Mouse (Mus musculus) layer of hippocampus, adult 2 months (tissue): ENCODE measurements around the gene Timm9. TPM values are rescaled to one million over a fixed set of nuclear protein-coding genes. Genes with fewer than 3 reads are reported as not detected.

Experiments
- DNase-seq, 2 experiments: peaks; one replicate each; pipeline ENCODE4 v3.0.0; 2022; ENCODE audit warnings: low spot score in 2 of 2
- H3K27ac ChIP-seq: fragments of 200-600 bp; 2 replicates; pipeline ENCODE4 v1.8.1; 2022
- H3K4me3 ChIP-seq: fragments of 200-600 bp; 2 replicates; pipeline ENCODE4 v1.8.1; 2022; ENCODE audit warnings: mild to moderate bottlenecking
- CTCF ChIP-seq: fragments of 200-600 bp; conservative IDR thresholded peaks from 2 replicates; pipeline ENCODE4 v1.8.1; 2022; ENCODE audit warnings: antibody characterized with exemption, mild to moderate bottlenecking, moderate library complexity
- long read RNA-seq, 2 experiments: library from polyadenylated mRNA; stranded (forward); transcript quantifications; one replicate each; pipeline ENCODE4 v2.0.0; 2021; ENCODE audit warnings: borderline mapping rate in 2 of 2
- total RNA-seq, 2 experiments: library from RNA; stranded (reverse); gene quantifications; 2 replicates each; pipeline ENCODE4 v1.2.3; 2021

Timm9 gene
- total RNA-seq = 10 to 100 TPM; 61.7 to 69.7 TPM
- long read RNA-seq, experiment 1, transcript Timm9-207 (5 exons, 718 nt) = major isoform, 15 of 28 reads
- long read RNA-seq, experiment 1, partial matches to known transcripts = 3 of 28 reads
- long read RNA-seq, experiment 1, other reads (novel, unspliced or antisense) = 4 of 28 reads
- long read RNA-seq, experiment 2, transcript Timm9-207 (5 exons, 718 nt) = major isoform, 18 of 32 reads
- long read RNA-seq, experiment 2, partial matches to known transcripts = 2 of 32 reads
- long read RNA-seq, experiment 2, other reads (novel, unspliced or antisense) = 6 of 32 reads

DNA sequence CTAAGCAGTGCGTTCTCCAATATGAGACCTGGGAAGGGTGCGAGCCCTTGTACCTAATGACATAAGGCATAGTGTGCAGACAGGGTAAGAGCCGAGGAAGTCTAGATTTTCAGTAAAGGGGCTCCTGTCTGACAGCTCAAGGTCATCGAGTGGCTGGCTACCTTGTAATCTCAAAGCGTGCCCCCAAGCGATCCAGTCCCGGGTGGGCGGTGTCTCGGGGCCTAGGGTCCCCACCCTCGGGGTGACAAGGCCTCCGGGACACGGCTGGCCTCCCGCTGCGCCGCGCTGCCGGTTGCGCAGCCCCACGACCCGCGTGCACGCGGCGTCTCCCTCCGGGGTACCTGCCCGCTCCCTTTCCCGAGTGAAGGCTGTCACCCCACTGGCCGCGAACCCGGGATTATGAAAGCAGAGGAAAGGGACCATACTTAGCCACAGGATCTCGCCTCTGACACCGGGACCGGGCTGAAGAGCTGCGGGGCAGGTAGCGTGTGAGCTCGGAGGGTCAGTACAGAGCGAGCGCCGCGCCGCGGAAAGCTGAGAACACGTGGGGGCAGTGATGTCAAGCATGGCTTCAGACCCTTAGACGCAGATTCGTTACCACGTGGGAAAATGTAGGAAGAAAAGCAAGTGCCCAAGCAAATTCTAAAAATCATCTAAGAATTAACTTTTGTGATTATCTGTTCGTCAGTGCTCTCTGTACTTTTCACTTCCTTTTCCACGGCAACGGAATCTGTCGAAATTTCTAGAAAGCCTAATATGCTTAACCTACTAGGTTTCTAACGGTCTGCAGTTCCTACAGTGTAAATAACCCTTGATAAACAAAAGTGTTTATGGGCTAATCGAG lies at the start of gene Timm9, which contains the start of gene 2700049A03Rik:
Gene Timm9 (minus strand): TSS at position 555 of the 844 bp plus-strand sequence.
Gene 2700049A03Rik (plus strand): TSS at position 719 of the 844 bp plus-strand sequence.
- Histone ChIP-seq H3K4me3 (peak within 1 kb of the TSS; percentile 97), H3K27ac (peak within 1 kb of the TSS; percentile 99)
- DNase-seq = peak; percentile 66 to 72
- TF ChIP-seq CTCF = no peak

DNA sequence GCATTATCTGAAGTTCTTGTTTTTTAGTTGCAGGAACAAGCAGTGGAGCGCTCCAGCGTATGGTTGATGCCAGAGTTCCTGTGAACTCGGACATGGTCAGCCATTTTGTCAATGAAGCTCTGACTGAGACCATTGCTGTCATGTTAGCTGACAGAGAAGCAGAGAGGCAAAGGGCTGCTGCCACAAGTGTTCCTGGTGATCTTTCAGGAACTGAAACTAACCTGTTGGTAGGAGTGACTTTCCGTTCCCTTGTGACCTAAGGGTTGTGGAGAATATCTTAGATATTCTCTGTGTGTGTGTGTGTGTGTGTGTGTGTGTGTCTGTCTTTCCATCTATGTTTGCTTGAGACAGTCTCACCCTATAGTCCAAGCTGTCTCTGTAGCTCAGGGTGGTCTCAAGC lies 47.9 kb upstream of the Timm9 start:
- no peak for TF ChIP-seq CTCF
- no peak for DNase-seq
- no peak overlapping the region for H3K27ac ChIP-seq
- H3K4me3 ChIP-seq = no peak overlapping the region

DNA sequence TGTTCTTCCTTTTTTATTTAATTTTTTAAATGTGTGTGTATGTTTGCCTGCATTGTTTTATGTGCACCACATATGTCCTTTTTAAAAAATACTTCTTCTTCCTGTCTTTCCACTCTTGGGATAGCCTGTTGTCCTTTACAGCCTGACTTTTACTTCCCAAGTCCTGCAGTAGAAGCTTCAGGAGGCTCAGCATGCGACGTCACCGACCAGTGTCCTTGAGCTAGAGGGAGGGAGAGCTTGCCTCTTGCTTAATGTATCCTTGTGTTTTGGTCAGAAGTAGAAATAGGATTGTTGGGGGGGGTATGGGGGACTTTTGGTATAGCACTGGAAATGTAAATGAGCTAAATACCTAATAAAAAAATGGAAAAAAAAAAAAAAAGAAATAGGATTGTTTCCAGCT lies 47.3 kb upstream of the Timm9 start:
- no peak for TF ChIP-seq CTCF
- Histone ChIP-seq H3K27ac (no peak overlapping the region), H3K4me3 (no peak overlapping the region)
- DNase-seq = no peak

DNA sequence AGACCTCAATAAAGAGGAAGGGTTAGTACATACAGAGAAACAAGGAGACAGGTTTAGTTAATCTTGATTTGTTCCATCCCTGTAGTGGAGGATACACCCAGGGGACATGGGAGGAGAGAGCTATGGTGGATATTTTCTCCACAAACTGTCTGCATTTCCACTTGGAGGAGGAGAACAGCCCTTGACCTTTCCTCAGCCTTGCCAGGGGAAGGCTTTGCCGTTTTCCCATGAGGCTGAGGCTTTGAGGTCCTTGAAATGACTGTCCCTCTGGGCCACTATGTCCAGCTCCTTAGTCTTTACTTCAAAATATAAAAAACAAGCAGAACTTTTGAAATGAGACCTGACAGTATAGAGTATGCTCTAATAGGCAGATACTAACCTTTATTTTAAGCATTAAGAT lies 33.4 kb upstream of the Timm9 start:
- DNase-seq = no peak
- TF ChIP-seq CTCF = no peak
- Histone ChIP-seq H3K27ac (no peak overlapping the region), H3K4me3 (no peak overlapping the region)

DNA sequence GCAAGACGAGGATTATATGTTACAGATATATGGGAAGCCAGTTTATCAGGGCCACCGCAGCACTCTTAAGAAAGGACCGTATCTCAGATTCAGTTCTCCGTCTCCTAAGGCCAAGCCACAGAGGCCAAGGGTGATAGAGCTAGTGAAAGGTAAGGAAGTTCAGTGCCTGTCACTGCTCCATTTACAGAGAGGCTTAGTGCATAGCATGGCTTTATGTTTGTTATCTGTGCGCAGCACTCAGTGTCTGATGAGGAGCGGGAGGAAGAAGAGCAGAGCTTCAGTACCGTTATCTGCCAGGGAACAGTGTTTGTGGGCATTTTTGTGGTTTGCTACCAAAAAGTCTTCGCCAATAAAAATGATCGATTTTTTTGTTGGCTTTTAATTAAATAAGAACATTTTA lies 27.9 kb upstream of the Timm9 start:
- DNase-seq = no peak
- Histone ChIP-seq H3K27ac (no peak overlapping the region), H3K4me3 (no peak overlapping the region)
- TF ChIP-seq CTCF = no peak

DNA sequence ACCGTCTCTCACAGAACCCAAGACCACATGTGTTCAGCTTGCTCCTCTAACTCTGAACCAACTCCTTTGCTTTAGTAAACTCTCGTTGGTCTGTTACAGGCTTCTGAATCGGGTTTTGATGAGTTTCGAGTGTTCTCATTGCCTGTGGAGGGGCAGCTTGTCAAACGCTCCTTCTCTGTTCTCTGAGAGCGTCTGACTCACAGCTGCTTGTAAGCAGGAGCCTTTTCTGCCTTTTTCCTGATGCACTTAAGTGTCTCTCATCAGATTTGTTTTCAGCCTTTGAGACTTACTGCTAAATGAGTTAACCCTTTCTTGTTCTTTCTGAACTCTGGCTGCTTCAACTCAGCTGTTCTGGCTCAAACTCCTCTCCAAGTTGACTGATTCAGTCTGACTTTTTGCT lies 21.5 kb upstream of the Timm9 start:
- no peak for TF ChIP-seq CTCF
- DNase-seq = no peak

DNA sequence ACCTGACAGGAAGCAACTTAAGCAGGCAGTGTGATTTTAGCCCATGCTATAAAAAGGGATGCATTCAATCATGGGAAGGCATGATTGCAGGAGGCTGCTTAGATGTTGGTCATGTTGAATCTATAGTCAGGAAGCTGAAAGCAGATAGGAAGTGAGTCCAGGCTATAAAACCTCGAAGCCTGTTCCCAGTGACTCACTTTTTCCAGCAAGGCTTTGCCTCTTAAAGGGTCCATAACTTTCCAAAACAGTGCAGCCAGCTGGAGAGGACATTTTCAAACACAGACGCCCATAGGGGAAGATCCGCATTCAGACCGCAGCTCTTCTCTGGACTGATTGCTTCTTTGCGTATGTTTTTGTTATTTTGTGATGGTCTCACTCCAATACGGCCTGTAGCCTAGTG lies 18.5 kb upstream of the Timm9 start:
- DNase-seq = no peak
- no peak for TF ChIP-seq CTCF

More for the DNA sequence above, 21.5 kb upstream of the Timm9 start:
- Histone ChIP-seq H3K27ac (no peak overlapping the region), H3K4me3 (no peak overlapping the region)

DNA sequence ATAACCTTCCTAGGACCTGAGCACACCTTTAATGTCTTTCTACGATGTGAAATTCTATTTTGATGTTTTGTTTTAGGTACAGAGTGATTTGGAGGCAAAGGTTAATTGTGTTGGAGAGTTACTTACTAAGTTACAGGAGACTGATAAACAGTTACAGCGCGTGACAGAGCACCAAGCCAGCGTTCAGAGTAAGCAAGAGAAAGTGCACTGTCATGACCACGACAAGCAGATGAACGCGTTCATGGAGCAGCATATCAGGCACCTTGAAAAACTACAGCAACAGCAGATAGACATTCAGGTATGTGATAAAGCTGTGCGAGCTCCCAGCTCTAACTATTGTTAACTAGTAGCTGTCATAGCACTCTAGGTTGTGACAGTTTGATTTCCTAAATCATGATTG lies 13.7 kb upstream of the Timm9 start:
- no peak for TF ChIP-seq CTCF
- Histone ChIP-seq H3K4me3 (no peak overlapping the region), H3K27ac (no peak overlapping the region)
- DNase-seq = no peak

More for the DNA sequence above, 18.5 kb upstream of the Timm9 start:
- Histone ChIP-seq H3K4me3 (no peak overlapping the region), H3K27ac (no peak overlapping the region)

DNA sequence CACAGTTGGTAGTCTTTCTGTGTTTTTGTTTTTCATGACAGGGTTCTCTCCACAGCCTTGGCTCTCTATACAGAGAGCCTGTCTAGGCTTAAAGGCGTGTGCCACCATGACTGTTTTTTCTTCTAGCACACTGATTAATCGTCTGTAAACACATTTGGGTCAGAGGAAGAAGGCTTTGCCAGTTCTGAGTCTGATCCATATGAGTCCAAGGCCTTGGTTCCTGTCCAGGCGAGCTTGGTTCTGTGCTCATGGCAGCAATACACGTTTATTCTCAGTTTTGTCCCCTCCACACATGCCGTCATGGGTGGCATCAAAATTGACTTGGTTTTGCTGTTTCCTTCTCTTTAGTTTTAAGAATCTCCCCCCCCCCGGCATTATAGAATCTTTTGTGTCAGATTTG lies 13.0 kb upstream of the Timm9 start:
- TF ChIP-seq CTCF = no peak
- Histone ChIP-seq H3K27ac (no peak overlapping the region), H3K4me3 (no peak overlapping the region)
- DNase-seq = no peak

DNA sequence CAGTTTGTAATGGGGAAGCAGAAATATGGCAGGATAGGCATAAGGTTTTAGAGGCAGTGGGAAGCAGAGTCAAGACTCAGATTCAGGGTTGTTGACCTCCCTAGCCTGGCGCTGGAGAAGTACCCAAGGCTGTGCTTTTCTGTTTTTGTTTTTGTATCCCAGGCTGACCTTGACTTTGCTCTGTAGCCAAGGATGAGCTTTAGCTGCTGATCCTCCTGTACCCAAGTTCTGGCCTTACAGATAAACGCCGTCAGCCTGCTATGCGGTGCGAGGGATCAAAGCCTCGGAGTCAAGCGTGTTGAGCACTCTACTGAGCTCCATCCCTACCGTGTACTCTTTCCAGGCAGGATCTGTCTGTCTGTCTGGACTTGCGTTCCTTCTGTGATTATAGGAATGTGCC lies 12.3 kb upstream of the Timm9 start:
- DNase-seq = no peak
- H3K4me3 ChIP-seq = no peak overlapping the region
- no peak overlapping the region for H3K27ac ChIP-seq
- TF ChIP-seq CTCF = no peak

DNA sequence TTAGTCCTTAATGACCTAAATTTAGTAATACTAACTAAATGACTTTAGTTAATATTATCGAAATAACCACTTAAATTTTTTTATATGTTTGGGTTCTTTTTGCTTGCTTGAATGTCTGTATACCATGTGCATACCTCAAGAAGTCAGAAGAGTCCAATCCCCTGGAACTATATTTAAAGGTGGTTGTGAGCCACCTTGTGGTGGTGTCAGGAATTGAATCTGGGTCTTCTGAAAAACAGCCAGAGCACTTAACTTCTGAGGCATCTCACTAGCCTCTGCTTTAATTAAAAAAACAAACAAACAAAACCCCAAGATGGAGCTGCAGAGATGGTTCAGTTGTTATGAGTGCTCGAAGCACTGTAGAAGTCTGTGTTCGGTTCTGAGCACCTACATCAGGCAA lies 11.2 kb upstream of the Timm9 start:
- H3K4me3 ChIP-seq = no peak overlapping the region
- no peak overlapping the region for H3K27ac ChIP-seq
- peak in 1 of 2 experiments; percentile 58 for DNase-seq
- TF ChIP-seq CTCF = peak; percentile 90

DNA sequence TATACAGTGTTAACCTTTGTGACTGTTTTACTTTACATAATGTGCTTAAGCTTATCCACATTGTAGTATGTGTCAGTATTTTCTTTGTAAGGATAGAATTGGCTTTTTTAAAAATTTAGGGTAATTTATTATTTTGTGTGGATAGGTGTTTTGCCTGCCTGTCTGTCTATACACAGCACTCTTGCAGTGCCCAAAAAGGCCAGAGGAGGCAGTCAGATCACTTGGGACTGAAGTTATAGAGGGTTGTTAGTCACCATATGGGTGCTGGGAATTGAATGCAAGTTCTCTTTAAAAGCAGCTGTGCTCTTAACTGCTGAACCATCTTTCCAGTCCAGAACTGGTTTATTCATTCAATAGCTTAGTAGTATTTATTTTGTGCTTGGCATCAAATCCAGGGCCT lies 4.7 kb upstream of the Timm9 start:
- Histone ChIP-seq H3K27ac (no peak overlapping the region), H3K4me3 (no peak overlapping the region)
- peak; percentile 45 for TF ChIP-seq CTCF
- DNase-seq = no peak

DNA sequence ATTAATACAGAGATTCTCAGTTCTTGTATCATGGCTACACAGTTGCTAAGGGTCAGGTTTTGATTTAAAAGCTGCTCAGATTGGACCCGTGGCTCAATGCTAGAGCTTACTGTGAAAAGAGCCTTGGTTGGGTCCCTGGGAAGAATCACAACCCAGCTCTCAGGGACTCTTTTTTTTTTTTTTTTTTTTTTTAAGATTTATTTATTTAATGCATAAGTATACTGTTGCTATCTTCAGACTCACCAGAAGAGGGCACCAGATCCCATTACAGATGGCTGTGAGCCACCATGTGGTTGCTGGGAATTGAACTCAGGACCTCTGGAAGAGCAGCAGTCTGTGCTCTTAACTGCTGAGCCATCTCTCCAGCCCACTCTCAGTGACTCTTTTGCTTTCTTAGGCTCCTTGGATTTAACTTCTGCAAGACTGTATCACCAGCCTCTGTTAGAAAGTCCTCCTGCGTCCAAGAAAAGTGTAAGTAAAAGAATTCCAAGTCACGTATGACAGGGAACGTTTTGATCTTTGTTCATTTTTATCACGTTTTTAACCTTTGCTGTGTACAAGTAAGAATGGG lies 2.9 kb upstream of the Timm9 start:
- no peak for DNase-seq
- Histone ChIP-seq H3K4me3 (no peak overlapping the region), H3K27ac (no peak overlapping the region)
- peak; percentile 67 for TF ChIP-seq CTCF

DNA sequence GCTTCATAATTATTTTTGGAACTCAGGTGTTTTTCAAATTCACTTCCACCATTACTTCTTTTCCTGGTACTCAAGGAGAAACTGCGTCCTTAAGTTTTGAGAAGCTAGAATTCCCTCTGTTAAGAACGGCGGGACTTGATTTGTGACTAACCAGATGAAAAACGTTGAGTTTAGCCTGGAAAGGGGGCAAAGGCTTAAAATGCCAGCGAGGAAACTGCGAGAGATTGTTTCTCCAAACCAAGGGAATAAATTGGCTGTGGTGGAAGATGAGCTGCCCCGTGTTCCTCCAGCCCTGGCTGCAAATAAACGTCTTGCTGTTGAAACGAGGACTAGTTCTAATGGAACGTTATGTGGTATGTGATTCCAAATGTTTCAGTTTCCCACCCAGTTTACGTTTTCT lies 1.2 kb upstream of the Timm9 start:
- TF ChIP-seq CTCF = no peak
- no peak for DNase-seq
- Histone ChIP-seq H3K4me3 (peak overlapping the region; percentile 97), H3K27ac (peak overlapping the region; percentile 99)
